Mouse (Mus musculus): ENCODE results near the gene Clmn. TPM values are rescaled to one million over a fixed set of nuclear protein-coding genes. Genes with fewer than 3 reads are reported as not detected.

Clmn gene
- total and polyA plus RNA-seq, 2 experiments from 2014 or later, result 0.31 TPM

- Histone ChIP-seq H3K4me2 (ENCODE audit: low read depth, low read length) (no peak overlapping the region), H3K4me1 (ENCODE audit: control insufficient read depth, insufficient read depth) (peaks cover 20% of the 10 kb centered on the region), H3K27me3 (ENCODE audit: control insufficient read depth, insufficient read depth, low read length) (no peaks in the 10 kb centered on the region), H3K36me3 (replicated peaks; ENCODE audit: control insufficient read depth, insufficient read depth, low read length) (no peaks in the 10 kb centered on the region), H3K9me3 (replicated peaks; ENCODE audit: control insufficient read depth, low read length) (no peaks in the 10 kb centered on the region), H3K27ac (ENCODE audit: low read depth) (no peak overlapping the region), H3K9ac (replicated peaks; ENCODE audit: low read depth, low read length) (no peak overlapping the region), H3K4me3 (ENCODE audit: low read depth, low read length) (no peak overlapping the region)
- no peak for ATAC-seq (ENCODE audit: insufficient read depth, low read depth)
- DNase-seq (ENCODE audit: low spot score), result no peak
- TF ChIP-seq EP300 (IDR thresholded peaks at IDR 0.05; ENCODE audit: low read depth), result no peak
- TF ChIP-seq CTCF (IDR thresholded peaks at IDR 0.05; ENCODE audit: low read depth), result no peak
- 87% methylated on average over 13 of the region's 13 CpGs for WGBS
Measured at GRCm38 (mm10) chr12:104813762-104814161, 51.1 kb downstream of the Clmn start.

GRCm38 (mm10) chr12:104812711-104813110, 52.2 kb downstream of the Clmn start:
- ATAC-seq (ENCODE audit: insufficient read depth, low read depth) (no peak), DNase-seq (ENCODE audit: low spot score) (no peak)
- Histone ChIP-seq H3K9me3 (replicated peaks; ENCODE audit: control insufficient read depth, low read length) (no peaks in the 10 kb centered on the region), H3K36me3 (replicated peaks; ENCODE audit: control insufficient read depth, insufficient read depth, low read length) (no peaks in the 10 kb centered on the region), H3K4me1 (ENCODE audit: control insufficient read depth, insufficient read depth) (peaks cover 11% of the 10 kb centered on the region), H3K27me3 (ENCODE audit: control insufficient read depth, insufficient read depth, low read length) (no peaks in the 10 kb centered on the region), H3K27ac (ENCODE audit: low read depth) (no peak overlapping the region), H3K4me2 (ENCODE audit: low read depth, low read length) (no peak overlapping the region), H3K4me3 (ENCODE audit: low read depth, low read length) (no peak overlapping the region), H3K9ac (replicated peaks; ENCODE audit: low read depth, low read length) (no peak overlapping the region)
- TF ChIP-seq EP300 (IDR thresholded peaks at IDR 0.05; ENCODE audit: low read depth) (no peak), CTCF (IDR thresholded peaks at IDR 0.05; ENCODE audit: low read depth) (peak; percentile 53)
- 68% methylated on average over 4 of the region's 4 CpGs for WGBS

GRCm38 (mm10) chr12:104810923-104811443, 53.9 kb downstream of the Clmn start:
- TF ChIP-seq CTCF (IDR thresholded peaks at IDR 0.05; ENCODE audit: low read depth) (no peak), EP300 (IDR thresholded peaks at IDR 0.05; ENCODE audit: low read depth) (no peak)

GRCm38 (mm10) chr12:104808421-104809067, 56.3 kb downstream of the Clmn start:
- no peaks in the 10 kb centered on the region for H3K27me3 ChIP-seq (ENCODE audit: control insufficient read depth, insufficient read depth, low read length)
- peak overlapping the region; percentile 10 for H3K4me2 ChIP-seq (ENCODE audit: low read depth, low read length)
- H3K9me3 ChIP-seq (replicated peaks; ENCODE audit: control insufficient read depth, low read length), result no peaks in the 10 kb centered on the region
- 37% methylated on average over 17 of the region's 17 CpGs for WGBS
- ATAC-seq (ENCODE audit: insufficient read depth, low read depth) (peak; percentile 75), DNase-seq (ENCODE audit: low spot score) (peak; percentile 22)
- H3K4me3 ChIP-seq (ENCODE audit: low read depth, low read length), result no peak overlapping the region
- H3K27ac ChIP-seq (ENCODE audit: low read depth), result no peak overlapping the region
- no peaks in the 10 kb centered on the region for H3K4me1 ChIP-seq (ENCODE audit: control insufficient read depth, insufficient read depth)
- TF ChIP-seq EP300 (IDR thresholded peaks at IDR 0.05; ENCODE audit: low read depth), result no peak
- no peaks in the 10 kb centered on the region for H3K36me3 ChIP-seq (replicated peaks; ENCODE audit: control insufficient read depth, insufficient read depth, low read length)
- no peak overlapping the region for H3K9ac ChIP-seq (replicated peaks; ENCODE audit: low read depth, low read length)

More at GRCm38 (mm10) chr12:104810923-104811443, 53.9 kb downstream of the Clmn start:
- Histone ChIP-seq H3K36me3 (replicated peaks; ENCODE audit: control insufficient read depth, insufficient read depth, low read length) (no peaks in the 10 kb centered on the region), H3K9me3 (replicated peaks; ENCODE audit: control insufficient read depth, low read length) (no peaks in the 10 kb centered on the region), H3K27ac (ENCODE audit: low read depth) (no peak overlapping the region), H3K4me2 (ENCODE audit: low read depth, low read length) (no peak overlapping the region), H3K4me3 (ENCODE audit: low read depth, low read length) (no peak overlapping the region), H3K27me3 (ENCODE audit: control insufficient read depth, insufficient read depth, low read length) (no peaks in the 10 kb centered on the region), H3K4me1 (ENCODE audit: control insufficient read depth, insufficient read depth) (no peaks in the 10 kb centered on the region), H3K9ac (replicated peaks; ENCODE audit: low read depth, low read length) (no peak overlapping the region)
- no peak for DNase-seq (ENCODE audit: low spot score)
- no peak for ATAC-seq (ENCODE audit: insufficient read depth, low read depth)
- 60% methylated on average over 7 of the region's 7 CpGs for WGBS

GRCm38 (mm10) chr12:104806680-104807375, 58.0 kb downstream of the Clmn start:
- no peak for TF ChIP-seq EP300 (IDR thresholded peaks at IDR 0.05; ENCODE audit: low read depth)
- no peak for TF ChIP-seq CTCF (IDR thresholded peaks at IDR 0.05; ENCODE audit: low read depth)
- Histone ChIP-seq H3K27me3 (ENCODE audit: control insufficient read depth, insufficient read depth, low read length) (no peaks in the 10 kb centered on the region), H3K4me3 (ENCODE audit: low read depth, low read length) (no peak overlapping the region), H3K4me2 (ENCODE audit: low read depth, low read length) (no peak overlapping the region), H3K27ac (ENCODE audit: low read depth) (no peak overlapping the region), H3K9ac (replicated peaks; ENCODE audit: low read depth, low read length) (no peak overlapping the region), H3K4me1 (ENCODE audit: control insufficient read depth, insufficient read depth) (no peaks in the 10 kb centered on the region), H3K9me3 (replicated peaks; ENCODE audit: control insufficient read depth, low read length) (no peaks in the 10 kb centered on the region), H3K36me3 (replicated peaks; ENCODE audit: control insufficient read depth, insufficient read depth, low read length) (no peaks in the 10 kb centered on the region)
- ATAC-seq (ENCODE audit: insufficient read depth, low read depth) (no peak), DNase-seq (ENCODE audit: low spot score) (no peak)
- WGBS, result 82% methylated on average over 4 of the region's 4 CpGs

Data from heart, postnatal 0 days (tissue).